Mouse (Mus musculus) hindbrain, postnatal 0 days (tissue): ENCODE measurements at regions not wholly inside any gene's neighbourhood (a gene's known extent, or its start where the extent isn't known, plus 50 kb on each side); places are given as distances from the start of the nearest gene placed in this dataset.
A peak's percentile ranks its signal among the peaks of the same experiment; 100 is the strongest.

Experiments
- ATAC-seq: fragments of 200-750 bp; cut with Nextera tagmentation; 2 replicates; pipeline ENCODE4 v1.8.0; 2017; ENCODE audit warnings: mild to moderate bottlenecking, moderate TSS enrichment, moderate library complexity
- DNase-seq: peaks from one replicate; pipeline ENCODE4 v3.0.0-alpha.2; 2015; ENCODE audit warnings: low spot score
- H3K27ac ChIP-seq: fragments of 300-500 bp; sonication (generic); 2 replicates; pipeline ENCODE4 v1.5.1; 2014; ENCODE audit warnings: mild to moderate bottlenecking
- H3K27me3 ChIP-seq: fragments of 300-500 bp; sonication (generic); 2 replicates; pipeline ENCODE4 v1.6.1; 2014; ENCODE audit warnings: low read length, mixed read lengths; ENCODE audit not compliant: insufficient read depth
- H3K36me3 ChIP-seq: fragments of 300-500 bp; sonication (generic); 2 replicates; pipeline ENCODE4 v1.6.1; 2014; ENCODE audit warnings: low read length, mixed read lengths; ENCODE audit not compliant: insufficient read depth
- H3K4me1 ChIP-seq: fragments of 300-500 bp; sonication (generic); 2 replicates; pipeline ENCODE4 v1.6.1; 2014; ENCODE audit warnings: antibody characterized with exemption, low read length, mixed read lengths; ENCODE audit not compliant: insufficient read depth
- H3K4me2 ChIP-seq: fragments of 300-500 bp; sonication (generic); 2 replicates; pipeline ENCODE4 v1.6.1; 2014; ENCODE audit warnings: low read depth, mild to moderate bottlenecking, low read length, moderate library complexity, mixed read lengths
- H3K4me3 ChIP-seq: fragments of 300-500 bp; sonication (generic); 2 replicates; pipeline ENCODE4 v1.5.1; 2014; ENCODE audit warnings: low read length
- H3K9ac ChIP-seq: fragments of 300-500 bp; sonication (generic); replicated peaks from 2 replicates; pipeline ENCODE4 v1.6.1; 2014; ENCODE audit warnings: mild to moderate bottlenecking, low read length, moderate library complexity, mixed read lengths
- H3K9me3 ChIP-seq: fragments of 300-500 bp; sonication (generic); 2 replicates; pipeline ENCODE4 v1.6.1; 2016; ENCODE audit warnings: low read length, mixed read lengths
- CTCF ChIP-seq: IDR thresholded peaks from 2 replicates; pipeline ENCODE4 v1.5.1; 2016; ENCODE audit warnings: antibody characterized with exemption, control low read depth, low read depth
- WGBS: fragments of 180-500 bp; shearing (Covaris S2); extraction: QIAGEN DNeasy Blood & Tissue Kit; methylation state at CpG from one replicate; pipeline ENCODE4 v1.1.7; 2014; 5-methylcytosine and 5-hydroxymethylcytosine counted together

- Histone ChIP-seq H3K9me3 (no peaks in the 10 kb centered on the region), H3K36me3 (no peaks in the 10 kb centered on the region), H3K4me3 (no peak overlapping the region), H3K4me2 (no peak overlapping the region), H3K4me1 (no peaks in the 10 kb centered on the region), H3K27me3 (peaks cover 15% of the 10 kb centered on the region; the same call in 1 of the 2 replicates), H3K27ac (no peak overlapping the region), H3K9ac (no peak overlapping the region)
- 33% methylated on average over 7 of the region's 7 CpGs for WGBS
- TF ChIP-seq CTCF, result no peak
- no peak for ATAC-seq
- no peak for DNase-seq
These were observed 180.0 kb upstream of the Otx2 start for GRCm38 (mm10) chr14:48853479-48854187.

- H3K9me3 ChIP-seq, result no peaks in the 10 kb centered on the region
- no peak for TF ChIP-seq CTCF
- H3K27ac ChIP-seq, result no peak overlapping the region
- no peaks in the 10 kb centered on the region for H3K36me3 ChIP-seq
- no peaks in the 10 kb centered on the region for H3K4me1 ChIP-seq
- H3K4me3 ChIP-seq, result peak overlapping the region; percentile 16
- H3K9ac ChIP-seq, result no peak overlapping the region
- DNase-seq (peak; percentile 18), ATAC-seq (no peak)
- peak overlapping the region; percentile 45 for H3K4me2 ChIP-seq
- WGBS, result 8% methylated on average over 15 of the region's 15 CpGs
- H3K27me3 ChIP-seq, result peaks cover 15% of the 10 kb centered on the region; the same call in 1 of the 2 replicates
These were observed 179.2 kb upstream of the Otx2 start for GRCm38 (mm10) chr14:48852787-48853186.

GRCm38 (mm10) chr14:48852061-48852460 lies 178.4 kb upstream of the Otx2 start:
- 80% methylated on average over 4 of the region's 4 CpGs for WGBS
- no peak overlapping the region for H3K27ac ChIP-seq
- H3K4me3 ChIP-seq, result no peak overlapping the region
- H3K36me3 ChIP-seq, result no peaks in the 10 kb centered on the region
- no peak for TF ChIP-seq CTCF
- no peak for DNase-seq
- no peak overlapping the region for H3K4me2 ChIP-seq
- H3K9ac ChIP-seq, result no peak overlapping the region
- ATAC-seq, result no peak
- peaks cover 15% of the 10 kb centered on the region; the same call in 1 of the 2 replicates for H3K27me3 ChIP-seq
- no peaks in the 10 kb centered on the region for H3K4me1 ChIP-seq
- H3K9me3 ChIP-seq, result no peaks in the 10 kb centered on the region

GRCm38 (mm10) chr14:48842861-48843260 lies 169.2 kb upstream of the Otx2 start:
- no peak for ATAC-seq
- 90% methylated on average over 4 of the region's 4 CpGs for WGBS
- no peaks in the 10 kb centered on the region for H3K4me1 ChIP-seq

GRCm38 (mm10) chr14:48841278-48841677 lies 167.7 kb upstream of the Otx2 start:
- TF ChIP-seq CTCF, result no peak
- Histone ChIP-seq H3K9ac (no peak overlapping the region), H3K27ac (no peak overlapping the region), H3K4me2 (no peak overlapping the region), H3K4me1 (no peaks in the 10 kb centered on the region), H3K4me3 (no peak overlapping the region), H3K36me3 (no peaks in the 10 kb centered on the region), H3K27me3 (no peaks in the 10 kb centered on the region), H3K9me3 (no peaks in the 10 kb centered on the region)
- DNase-seq, result no peak
- 54% methylated on average over 5 of the region's 5 CpGs for WGBS
- no peak for ATAC-seq

More at GRCm38 (mm10) chr14:48842861-48843260, 169.2 kb upstream of the Otx2 start:
- Histone ChIP-seq H3K9me3 (no peaks in the 10 kb centered on the region), H3K36me3 (no peaks in the 10 kb centered on the region), H3K4me3 (no peak overlapping the region), H3K27me3 (no peaks in the 10 kb centered on the region), H3K4me2 (no peak overlapping the region), H3K9ac (no peak overlapping the region), H3K27ac (no peak overlapping the region)
- TF ChIP-seq CTCF, result no peak
- no peak for DNase-seq

- Histone ChIP-seq H3K27ac (no peak overlapping the region), H3K9ac (no peak overlapping the region), H3K9me3 (no peaks in the 10 kb centered on the region), H3K27me3 (no peaks in the 10 kb centered on the region), H3K4me2 (no peak overlapping the region), H3K4me3 (no peak overlapping the region), H3K36me3 (no peaks in the 10 kb centered on the region), H3K4me1 (no peaks in the 10 kb centered on the region)
- DNase-seq, result no peak
- no peak for ATAC-seq
- no peak for TF ChIP-seq CTCF
- WGBS, result 55% methylated on average over 6 of the region's 6 CpGs
These were observed 163.6 kb upstream of the Otx2 start for GRCm38 (mm10) chr14:48837181-48837580.

- WGBS, result 58% methylated on average over 2 of the region's 2 CpGs
- H3K27me3 ChIP-seq, result no peaks in the 10 kb centered on the region
- H3K9me3 ChIP-seq, result no peaks in the 10 kb centered on the region
- ATAC-seq (no peak), DNase-seq (no peak)
- H3K27ac ChIP-seq, result no peak overlapping the region
- H3K4me1 ChIP-seq, result no peaks in the 10 kb centered on the region
- H3K36me3 ChIP-seq, result no peaks in the 10 kb centered on the region
- no peak for TF ChIP-seq CTCF
- H3K4me2 ChIP-seq, result no peak overlapping the region
- H3K4me3 ChIP-seq, result no peak overlapping the region
- no peak overlapping the region for H3K9ac ChIP-seq
These were observed 162.5 kb upstream of the Otx2 start for GRCm38 (mm10) chr14:48836071-48836470.
